Mouse (Mus musculus): Measurements from ENCODE around the gene Trmt5.

- TF ChIP-seq CTCF (IDR thresholded peaks at IDR 0.05; ENCODE audit: control insufficient read depth, insufficient read depth, insufficient read length) (no peak), MAX (IDR thresholded peaks at IDR 0.05) (no peak), CEBPB (IDR thresholded peaks at IDR 0.05; ENCODE audit: low read depth) (no peak), MYOD1 (IDR thresholded peaks at IDR 0.05; ENCODE audit: control insufficient read depth, insufficient read length, low read depth) (no peak), FOSL1 (IDR thresholded peaks at IDR 0.05; ENCODE audit: insufficient read depth, low read length, poor library complexity, severe bottlenecking) (no peak), MYOG (IDR thresholded peaks at IDR 0.05; ENCODE audit: control insufficient read depth, extremely low read depth, insufficient read length) (no peak)
Measured at GRCm38 (mm10) chr12:73266597-73266996, 19.9 kb downstream of the Trmt5 start.

All from C2C12 (cell line).